Mouse (Mus musculus): ENCODE results near the gene Mfap1b.
"Not testable (repeated sequence)": the region's sequence is repeated elsewhere in the genome, so short reads cannot be mapped to it uniquely, and the experiment has no call there.

Gene Mfap1b

GRCm38 (mm10) chr2:121472783-121473182, 1.1 kb downstream of the Mfap1b start:
- DNase-seq (ENCODE audit: low spot score in 2 of 2): not testable (repeated sequence)

DNA sequence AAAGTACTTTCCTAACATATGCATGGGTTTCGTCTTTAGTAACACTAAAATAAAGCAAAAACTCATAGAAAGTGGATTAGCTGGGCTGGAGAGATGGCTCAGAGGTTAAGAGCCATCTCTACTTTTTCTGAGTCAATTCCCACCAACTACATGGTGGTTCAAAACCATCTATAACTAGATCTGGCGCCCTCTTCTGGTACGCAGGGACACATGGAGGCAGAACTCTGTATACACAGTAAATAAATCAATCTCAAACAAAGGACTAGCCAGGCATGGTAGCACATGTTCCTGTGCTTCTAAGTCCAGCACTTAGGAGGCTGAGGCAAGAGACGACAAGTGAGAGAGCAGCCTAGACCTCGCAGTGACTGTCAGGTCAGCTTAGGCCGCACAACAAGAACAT, 4.9 kb downstream of the Mfap1b start:
- not testable (repeated sequence) for DNase-seq (ENCODE audit: low spot score in 2 of 2)

GRCm38 (mm10) chr2:121460071-121460470, 13.8 kb downstream of the Mfap1b start:
- DNase-seq (ENCODE audit: low spot score in 2 of 2): no peak

GRCm38 (mm10) chr2:121456692-121457642, 16.9 kb downstream of the Mfap1b start, which contains the start of gene Serinc4:
Serinc4 (minus strand) TSS chr2:121456781.
- peak; percentile 90 to 91 for DNase-seq (ENCODE audit: low spot score in 2 of 2)

DNA sequence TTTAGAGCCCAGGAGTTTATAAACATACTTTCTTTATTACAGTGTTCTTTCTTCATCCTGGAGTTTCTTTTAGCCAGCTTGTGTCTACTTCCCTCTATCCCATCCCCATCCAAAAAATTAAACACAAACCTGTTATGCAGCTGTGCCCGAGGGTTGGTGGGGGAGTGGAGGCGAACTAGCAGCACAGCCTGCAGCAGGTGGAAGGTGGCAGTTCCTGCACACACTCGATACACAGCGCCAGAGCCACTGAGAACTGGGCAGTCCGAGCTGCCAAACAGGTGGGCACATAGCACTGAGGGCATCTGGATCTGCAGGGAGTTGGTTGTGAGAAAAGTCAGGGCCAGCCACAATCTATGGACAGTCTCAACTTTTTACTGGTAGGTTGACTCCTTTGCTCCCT, 18.3 kb downstream of the Mfap1b start:
- DNase-seq (ENCODE audit: low spot score in 2 of 2): no peak

GRCm38 (mm10) chr2:121453917-121454316, 19.9 kb downstream of the Mfap1b start:
- DNase-seq (ENCODE audit: low spot score in 2 of 2): no peak

- no peak for DNase-seq (ENCODE audit: low spot score in 2 of 2)
Observed at GRCm38 (mm10) chr2:121452990-121453389, 20.9 kb downstream of the Mfap1b start, which contains the start of gene Hypk. Hypk (plus strand) TSS chr2:121453290.

DNA sequence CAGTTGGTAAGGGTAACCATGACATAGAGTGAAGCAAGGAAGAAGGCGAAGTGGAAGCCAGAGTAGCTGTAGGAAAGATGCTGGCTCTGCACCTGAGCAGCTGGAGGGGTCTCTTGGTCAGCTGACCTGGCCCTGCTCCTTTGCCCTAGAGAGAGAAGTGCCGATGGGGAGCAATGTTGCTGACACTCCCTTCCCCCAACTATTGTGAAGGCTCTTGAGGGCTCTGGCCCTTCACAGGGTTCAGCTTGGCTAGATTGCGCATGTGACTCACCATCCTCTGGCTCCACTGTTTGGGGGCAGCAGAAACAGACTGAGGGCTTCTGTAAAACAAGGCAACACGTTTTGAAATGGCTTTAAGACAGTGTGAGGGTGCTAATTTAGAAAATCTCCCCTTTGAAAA, 21.5 kb downstream of the Mfap1b start:
- DNase-seq (ENCODE audit: low spot score in 2 of 2): no peak

GRCm38 (mm10) chr2:121450093-121450492, 23.8 kb downstream of the Mfap1b start:
- no peak for DNase-seq (ENCODE audit: low spot score in 2 of 2)

GRCm38 (mm10) chr2:121449545-121450011, 24.3 kb downstream of the Mfap1b start:
- no peak for DNase-seq (ENCODE audit: low spot score in 2 of 2)

DNA sequence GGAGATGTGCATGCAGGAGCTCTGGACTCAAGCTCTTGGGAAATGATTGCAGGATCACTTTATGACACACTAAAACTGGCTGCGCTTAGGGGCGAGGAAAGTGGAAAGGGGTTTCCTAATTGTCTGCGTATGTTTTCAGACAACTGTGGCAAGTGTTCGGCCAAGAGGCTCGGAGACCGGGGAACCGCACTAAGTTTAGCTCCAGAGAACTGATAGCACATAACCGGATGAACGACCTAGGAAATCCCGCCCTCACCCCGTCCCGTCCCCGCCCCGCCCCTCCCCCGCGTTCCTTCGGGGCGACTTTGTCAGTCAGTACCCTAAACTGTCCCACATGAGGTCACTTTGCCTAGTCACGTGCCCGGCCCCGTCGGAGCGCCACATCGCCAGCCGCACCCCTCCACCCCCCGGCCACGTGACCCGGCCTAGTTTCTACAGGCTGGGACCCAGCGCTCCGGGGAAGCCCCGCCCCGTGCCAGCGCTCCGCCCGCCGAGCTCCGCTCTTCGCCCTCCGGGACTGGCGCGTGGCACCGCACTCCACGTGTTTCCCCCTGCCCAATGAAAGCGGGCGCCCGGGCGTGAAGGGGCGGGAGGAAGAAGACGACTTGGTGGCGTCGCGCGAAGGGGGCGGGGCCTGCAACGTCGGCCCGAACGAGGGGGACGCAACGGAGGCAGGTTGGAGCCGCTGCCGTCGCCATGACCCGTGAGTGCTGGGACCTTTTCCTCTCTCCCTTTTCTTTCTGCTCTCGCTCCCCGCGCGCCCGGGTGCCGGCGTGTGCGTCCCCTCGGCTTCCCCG, 24.9 kb downstream of the Mfap1b start, which contains the start of gene Serf2:
Gene Serf2, plus strand, starts transcription at position 457 of the 797 bp plus-strand sequence.
- peak; percentile 99 for DNase-seq (ENCODE audit: low spot score in 2 of 2)

- peak; percentile 63 to 64 for DNase-seq (ENCODE audit: low spot score in 2 of 2)
Observed at GRCm38 (mm10) chr2:121448136-121448535, 25.7 kb downstream of the Mfap1b start.

DNA sequence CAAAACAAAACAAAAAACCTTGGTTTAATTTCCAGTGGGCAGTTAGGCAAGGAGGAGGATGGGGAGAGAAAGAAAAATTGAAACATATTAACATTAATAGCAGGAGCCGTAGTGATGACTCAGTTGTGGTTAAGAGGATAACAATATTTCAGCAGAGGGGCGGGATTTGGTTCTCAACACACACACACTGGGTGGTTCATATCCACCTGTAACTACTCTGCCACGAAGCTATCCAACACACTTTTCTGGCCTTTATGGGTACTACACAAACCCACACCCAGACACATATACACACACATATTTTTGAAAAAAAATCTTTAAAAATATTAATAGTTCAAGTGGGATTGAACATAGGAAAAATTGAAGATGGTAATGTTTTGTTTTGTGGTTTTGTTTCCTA, 26.9 kb downstream of the Mfap1b start:
- DNase-seq (ENCODE audit: low spot score in 2 of 2): no peak

DNA sequence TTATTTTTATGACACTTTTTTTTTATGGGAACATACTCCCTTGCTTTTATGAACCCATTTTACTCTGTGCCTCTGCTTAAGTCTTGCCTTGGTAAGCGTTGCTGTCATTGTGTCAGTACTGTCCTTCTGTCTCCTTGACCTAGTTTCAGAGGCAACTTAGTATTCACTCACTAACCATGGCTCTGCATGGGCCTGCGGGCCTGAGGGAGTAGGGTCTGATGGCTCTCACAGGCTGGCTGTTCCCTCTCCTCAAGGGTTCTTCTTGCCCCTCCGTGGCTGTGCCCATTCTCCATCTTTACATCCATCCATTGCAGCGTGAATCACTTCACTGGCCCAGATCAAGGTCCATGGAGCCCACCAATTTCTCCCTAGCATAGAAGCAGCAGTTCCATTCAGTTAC, 27.4 kb downstream of the Mfap1b start:
- no peak for DNase-seq (ENCODE audit: low spot score in 2 of 2)

- no peak for DNase-seq (ENCODE audit: low spot score in 2 of 2)
Observed at GRCm38 (mm10) chr2:121445117-121445516, 28.8 kb downstream of the Mfap1b start.

GRCm38 (mm10) chr2:121444178-121444577, 29.7 kb downstream of the Mfap1b start, which contains the start of gene Ell3:
Ell3 (minus strand) TSS chr2:121444278.
- DNase-seq (ENCODE audit: low spot score in 2 of 2): no peak

- no peak for DNase-seq (ENCODE audit: low spot score in 2 of 2)
Observed at GRCm38 (mm10) chr2:121443068-121443349, 30.9 kb downstream of the Mfap1b start.

GRCm38 (mm10) chr2:121442259-121443067, 31.4 kb downstream of the Mfap1b start:
- peak in 1 of 2 experiments; percentile 32 for DNase-seq (ENCODE audit: low spot score in 2 of 2)

DNA sequence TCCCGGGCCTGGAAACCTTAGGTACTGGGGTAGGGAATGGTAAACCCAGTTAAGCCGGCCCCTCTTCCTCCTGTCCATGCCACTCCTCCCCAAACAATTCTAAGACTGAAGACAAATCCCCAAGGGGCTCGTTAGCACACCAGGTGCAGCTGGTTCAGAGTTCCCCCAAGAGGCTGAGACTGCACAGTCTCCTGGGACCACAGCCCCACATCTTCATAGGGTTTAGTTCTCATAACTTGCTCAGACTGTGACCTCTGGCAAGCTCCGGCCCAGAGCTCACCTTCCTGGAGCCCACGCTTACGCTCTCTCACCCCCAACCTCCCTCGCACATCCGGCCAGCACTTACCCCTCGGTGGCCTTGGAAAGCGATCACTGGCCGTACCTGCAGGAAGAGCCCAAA, 32.1 kb downstream of the Mfap1b start:
- no peak for DNase-seq (ENCODE audit: low spot score in 2 of 2)

GRCm38 (mm10) chr2:121440834-121441605, 32.8 kb downstream of the Mfap1b start:
- no peak for DNase-seq (ENCODE audit: low spot score in 2 of 2)

- no peak for DNase-seq (ENCODE audit: low spot score in 2 of 2)
Observed at GRCm38 (mm10) chr2:121439746-121440145, 34.1 kb downstream of the Mfap1b start.
